Mouse (Mus musculus): Measurements from ENCODE around the gene P2rx4.

The P2rx4 gene

DNA sequence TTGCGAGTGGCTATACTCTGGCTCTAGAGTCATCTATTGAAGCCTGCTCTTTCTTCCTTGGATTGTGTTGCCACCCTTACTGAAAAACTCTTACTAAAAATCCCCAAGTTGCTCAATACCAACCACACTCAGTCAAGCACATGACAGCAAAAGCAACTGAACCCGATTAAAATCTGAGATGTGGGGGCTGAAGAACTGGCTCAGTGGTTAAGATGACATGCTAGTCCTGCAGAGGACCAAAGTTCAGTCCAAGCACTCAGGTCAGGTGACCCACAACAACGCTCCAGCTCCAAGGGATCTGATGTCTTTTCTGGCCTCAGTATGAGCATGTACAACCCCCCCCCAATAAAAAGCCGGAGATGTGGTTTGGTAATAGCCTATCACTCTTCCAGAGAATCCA, 2.8 kb upstream of the P2rx4 start:
- DNase-seq: no peak

DNA sequence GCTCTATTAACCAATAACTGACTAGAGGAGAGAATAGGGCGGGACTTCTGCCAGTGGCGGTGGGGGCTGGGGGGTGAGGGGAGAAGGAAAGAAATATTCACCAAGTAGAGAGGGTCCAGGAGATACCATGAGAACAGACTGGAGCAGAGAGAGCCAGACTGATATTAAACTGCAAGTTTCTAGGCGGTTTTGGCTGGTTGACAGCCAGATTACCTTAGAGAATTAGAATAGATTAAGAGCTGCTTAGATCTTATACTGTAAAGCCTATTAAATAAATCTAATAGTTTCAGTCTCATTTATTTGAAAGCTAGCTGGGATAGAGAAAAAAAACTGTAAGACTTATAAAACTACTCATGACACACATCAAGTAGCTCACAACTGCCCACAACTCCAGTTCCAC, 2.2 kb upstream of the P2rx4 start:
- DNase-seq: no peak

DNA sequence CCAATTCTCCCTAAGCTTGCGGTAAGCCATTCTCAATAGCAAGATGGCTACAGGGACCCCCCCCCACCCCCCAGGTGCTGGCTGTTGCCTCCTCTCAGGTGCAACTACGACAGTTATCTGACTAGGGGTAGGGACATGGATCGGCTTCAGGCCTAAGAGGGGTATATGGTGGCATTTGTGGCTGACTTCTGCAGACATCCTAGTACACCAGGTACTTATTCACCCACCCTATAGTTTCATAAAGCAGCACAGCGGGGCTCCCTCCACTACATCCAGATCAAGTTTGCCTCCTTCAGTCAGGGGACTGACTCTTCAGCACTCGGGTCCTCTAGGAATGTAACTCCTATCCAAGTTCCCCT, 448 bp upstream of the P2rx4 start:
- no peak for DNase-seq

DNA sequence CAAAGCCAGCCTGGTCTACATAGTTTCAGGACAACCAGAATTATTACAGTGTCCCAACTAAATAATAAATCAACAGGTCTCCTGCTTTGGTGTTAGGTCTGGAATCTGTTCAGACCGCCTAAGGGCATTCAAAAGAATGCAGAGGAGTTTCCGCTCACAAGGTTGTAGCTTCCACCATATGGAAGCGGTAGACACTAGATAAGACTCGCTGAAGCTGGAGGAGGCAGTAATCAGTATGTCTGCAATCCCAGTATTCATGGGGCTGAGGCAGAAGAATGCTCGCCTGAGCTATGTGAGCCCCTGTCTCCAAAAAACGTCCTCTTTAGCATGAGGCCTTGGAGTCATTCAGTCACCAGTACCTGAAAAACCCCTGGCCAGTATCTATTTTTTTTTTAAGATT, 1.5 kb downstream of the P2rx4 start:
- no peak for DNase-seq

DNA sequence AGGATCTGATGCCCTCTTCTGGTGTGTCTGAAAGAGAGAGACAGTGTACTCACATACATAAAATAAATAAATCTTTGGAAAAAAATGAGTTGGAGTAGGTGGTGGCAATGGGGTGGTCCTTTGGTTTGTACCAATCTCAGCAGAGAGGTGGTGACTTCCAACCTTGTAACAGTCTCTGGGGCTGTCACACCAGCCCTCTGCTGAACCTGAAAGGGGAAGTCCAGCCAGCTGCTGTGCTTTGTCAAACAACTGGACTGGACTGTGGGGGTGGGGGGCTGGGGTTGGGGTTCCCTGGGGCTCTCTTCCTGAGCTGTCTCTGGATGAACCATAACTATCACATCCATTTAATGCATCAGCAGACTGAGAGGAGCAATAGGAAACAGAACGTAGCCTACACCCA, 8.4 kb downstream of the P2rx4 start:
- DNase-seq: no peak

DNA sequence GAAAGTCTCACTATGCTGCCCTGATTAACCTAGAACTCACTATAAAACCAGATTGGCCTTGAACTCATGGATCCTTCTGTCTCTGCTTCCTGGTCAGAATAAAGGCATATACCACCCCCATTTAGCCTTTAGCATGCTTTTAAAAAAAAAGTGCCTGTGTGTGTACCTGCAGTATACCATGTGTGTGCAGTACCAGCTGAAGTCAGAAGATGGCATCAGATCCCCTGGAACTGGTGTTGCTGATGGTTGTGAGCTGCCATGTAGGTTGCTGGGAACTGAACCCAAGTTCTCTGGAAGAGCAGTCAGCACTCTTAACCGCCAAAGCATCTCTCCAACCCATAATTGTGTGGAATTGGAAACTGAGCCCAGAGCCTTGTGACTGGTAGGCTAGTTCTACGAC, 9.4 kb downstream of the P2rx4 start:
- no peak for DNase-seq

DNA sequence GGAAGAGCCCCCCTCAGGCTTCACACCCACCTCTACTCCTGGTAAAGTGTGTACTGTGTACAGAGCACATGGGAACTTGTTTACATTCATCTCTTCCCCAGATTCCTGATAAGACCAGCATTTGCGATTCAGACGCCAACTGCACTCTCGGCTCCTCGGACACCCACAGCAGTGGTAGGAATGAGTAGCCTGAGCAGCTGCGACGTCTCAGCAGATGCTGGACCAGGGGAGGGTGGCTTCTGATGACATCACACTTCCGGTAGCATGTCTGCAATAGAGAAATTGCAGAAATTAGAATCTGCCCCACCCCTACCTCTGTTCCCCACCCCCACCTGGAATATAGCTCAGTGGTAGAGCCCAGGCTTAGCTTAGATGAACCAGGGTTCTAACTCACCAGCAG, 11.1 kb downstream of the P2rx4 start:
- DNase-seq: no peak

DNA sequence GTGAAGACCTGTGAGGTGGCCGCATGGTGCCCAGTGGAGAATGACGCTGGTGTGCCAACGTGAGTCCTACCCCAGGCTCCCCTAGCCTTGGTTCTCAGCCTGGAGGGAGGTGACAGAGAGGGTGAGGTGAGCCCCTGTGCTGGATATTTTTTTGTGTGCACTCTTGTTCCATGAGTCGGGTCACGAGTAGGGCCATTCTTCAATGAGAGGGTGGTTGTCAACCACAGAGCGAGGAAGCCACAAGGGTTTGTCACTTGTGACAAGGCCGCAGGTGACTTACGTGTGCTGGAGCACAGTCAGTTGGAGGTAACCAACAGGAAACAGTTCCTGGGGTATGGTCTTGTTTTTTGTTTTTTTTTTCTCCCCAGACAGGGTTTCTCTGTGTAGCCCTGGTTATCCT, 11.8 kb downstream of the P2rx4 start:
- no peak for DNase-seq

DNA sequence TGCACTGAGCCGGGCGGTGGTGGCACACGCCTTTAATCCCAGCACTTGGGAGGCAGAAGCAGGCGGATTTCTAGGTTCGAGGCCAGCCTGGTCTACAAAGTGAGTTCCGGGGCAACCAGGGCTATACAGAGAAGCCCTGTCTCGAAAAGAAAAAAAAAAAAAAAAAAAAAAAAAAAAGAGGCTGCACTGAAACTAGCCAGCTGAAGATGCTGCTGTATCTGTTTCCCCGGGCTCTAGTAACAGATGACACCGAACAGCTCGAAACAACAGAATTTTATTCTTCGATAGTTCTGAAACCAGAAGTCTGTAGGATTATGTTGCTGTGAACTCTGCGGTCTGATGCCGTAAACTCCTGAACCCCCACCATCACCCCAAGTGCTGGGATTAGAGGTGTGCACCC, 18.1 kb downstream of the P2rx4 start:
- DNase-seq: no peak

DNA sequence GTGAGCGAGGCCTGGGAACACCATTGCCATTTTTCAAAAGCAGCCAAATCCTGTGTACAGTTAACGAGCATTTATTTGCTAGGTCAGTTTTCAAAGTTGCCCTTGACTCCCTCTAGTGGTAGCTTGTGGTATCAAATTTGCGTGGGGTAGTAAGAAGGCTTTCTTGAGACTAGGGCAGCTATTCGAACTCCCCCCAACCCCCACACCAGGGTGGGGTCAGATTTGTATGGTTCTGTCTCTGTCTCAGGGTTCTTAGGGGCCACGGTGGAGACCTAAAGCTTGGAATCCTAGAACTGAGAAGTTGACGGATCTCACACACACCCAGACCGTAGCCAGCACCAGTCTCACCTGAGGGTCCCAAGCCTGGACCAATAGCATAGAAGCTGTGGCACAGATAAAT, 18.7 kb downstream of the P2rx4 start:
- peak; percentile 52 for DNase-seq

DNA sequence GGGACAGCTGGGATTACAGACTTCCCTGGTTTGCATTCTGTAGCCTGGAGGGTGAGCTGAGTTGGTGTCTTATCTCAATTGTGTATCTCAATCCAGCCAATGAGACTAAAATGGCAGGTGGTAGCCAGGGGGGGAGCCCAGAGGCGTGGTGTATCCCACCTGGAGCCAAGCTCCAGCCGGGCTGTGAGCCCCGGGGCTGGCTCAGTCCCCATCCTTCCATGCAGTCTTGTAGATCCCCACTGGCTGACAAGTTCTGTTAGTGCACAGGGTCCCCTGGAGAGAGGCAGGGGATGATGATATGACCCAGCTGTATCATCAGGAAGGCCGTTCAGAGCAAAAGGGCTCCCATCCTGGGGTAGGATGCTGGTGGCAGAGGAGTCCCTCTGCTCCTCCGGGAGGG, 19.3 kb downstream of the P2rx4 start:
- no peak for DNase-seq

DNA sequence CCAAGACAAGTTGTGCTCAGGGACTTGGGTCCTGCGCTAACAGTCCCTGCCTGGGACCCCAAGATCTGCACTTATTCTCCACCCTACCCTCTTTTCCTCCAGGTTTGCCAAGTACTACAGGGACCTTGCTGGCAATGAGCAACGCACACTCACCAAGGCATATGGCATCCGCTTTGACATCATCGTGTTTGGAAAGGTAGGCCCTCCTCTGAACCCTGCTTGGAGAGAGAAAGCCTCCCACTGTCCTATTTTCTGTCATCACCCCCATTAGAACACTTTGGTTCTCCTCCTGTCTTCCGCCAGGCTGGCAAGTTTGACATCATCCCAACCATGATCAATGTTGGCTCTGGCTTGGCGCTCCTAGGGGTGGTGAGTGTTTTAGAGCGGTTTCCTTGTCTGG, 19.8 kb downstream of the P2rx4 start:
- no peak for DNase-seq

DNA sequence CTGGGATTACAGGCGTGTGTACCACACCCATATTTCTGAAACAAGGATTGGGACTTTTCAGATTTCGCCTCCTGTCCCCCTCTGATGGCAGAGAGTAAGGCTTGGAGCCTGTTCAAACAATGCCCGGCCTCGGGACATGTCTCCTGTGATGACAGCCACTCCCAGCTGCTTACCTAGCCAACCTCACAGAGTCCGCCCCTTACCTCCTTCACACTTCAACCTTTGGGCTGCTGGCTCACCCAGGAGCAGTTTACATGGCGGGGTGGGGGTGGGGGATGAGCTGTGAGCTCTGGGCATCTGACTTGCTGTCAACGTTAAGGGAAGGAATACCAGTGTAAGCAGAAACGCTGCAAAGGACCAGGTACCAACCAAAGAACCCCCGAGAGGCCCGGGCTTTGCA, 23.4 kb downstream of the P2rx4 start:
- DNase-seq: no peak

DNA sequence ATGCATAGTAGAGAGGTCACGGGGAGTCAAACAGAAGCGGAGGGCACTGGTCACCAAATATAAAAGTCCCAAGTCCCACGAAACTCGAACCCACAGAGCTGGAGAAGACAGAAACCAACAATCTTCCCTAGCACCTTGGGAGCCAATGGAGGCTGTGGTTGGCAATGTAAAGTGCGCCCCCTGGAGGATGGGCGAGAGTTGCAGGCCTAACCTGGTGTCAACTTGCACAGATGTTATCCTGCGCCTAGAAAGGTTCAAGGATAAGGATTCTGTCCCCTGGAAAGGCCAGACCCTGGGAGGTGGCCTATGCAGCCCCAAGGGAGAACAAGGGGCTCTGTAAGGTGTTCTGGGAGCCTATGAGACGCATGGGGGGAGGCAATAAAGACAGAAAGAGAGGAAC, 24.0 kb downstream of the P2rx4 start:
- peak; percentile 46 for DNase-seq

DNA sequence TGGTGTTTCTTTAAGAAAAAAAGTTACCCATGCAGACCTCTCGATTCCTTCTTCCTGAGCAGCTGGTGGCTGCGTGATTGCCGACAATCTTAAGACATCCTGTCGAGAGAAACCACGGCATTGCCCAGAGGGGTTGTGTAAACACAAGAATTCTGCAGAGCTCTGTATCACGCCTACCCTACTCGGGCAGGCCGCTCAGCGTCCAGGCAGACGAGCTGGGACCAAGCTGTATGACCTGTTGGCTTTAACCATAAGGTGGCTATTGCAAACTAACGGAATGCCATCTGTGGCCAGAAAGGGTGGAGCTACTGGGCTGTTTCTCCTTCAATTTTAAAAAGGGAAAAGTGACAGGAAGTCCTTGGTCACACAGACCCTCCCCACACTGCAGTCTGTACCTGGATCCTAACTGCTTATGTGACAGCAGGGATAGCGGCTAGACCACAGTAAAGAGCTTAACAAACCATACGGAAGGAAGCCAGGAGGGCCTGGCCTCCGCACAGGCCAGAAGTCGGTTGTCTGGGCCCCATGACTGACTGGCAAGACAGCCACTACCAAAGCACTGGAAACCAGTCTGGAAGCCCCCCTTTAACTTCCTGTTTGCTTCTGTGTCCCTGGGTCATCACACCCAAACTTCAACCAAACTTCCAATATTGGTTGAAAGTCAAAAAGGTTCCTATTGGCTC, 24.8 kb downstream of the P2rx4 start:
- no peak for DNase-seq

DNA sequence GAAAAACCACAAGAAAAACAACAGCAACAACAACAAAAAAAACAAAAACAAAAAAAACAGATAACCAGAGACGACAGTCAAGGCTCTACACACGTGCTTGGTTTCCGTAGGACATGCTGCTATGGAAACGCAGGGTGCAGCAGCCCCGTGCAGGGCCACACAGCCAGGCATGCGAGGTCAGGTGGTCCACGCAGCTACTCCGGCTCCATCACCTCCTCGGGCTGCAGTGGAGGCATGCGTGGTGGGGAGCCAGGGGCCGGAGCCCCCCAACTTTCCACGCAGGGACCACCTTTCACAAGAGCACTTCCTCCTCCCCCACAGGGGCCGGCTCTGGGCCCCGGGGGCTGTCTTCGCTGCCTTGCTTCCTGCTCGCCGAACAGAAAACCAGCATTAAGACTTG, 26.5 kb downstream of the P2rx4 start:
- no peak for DNase-seq

DNA sequence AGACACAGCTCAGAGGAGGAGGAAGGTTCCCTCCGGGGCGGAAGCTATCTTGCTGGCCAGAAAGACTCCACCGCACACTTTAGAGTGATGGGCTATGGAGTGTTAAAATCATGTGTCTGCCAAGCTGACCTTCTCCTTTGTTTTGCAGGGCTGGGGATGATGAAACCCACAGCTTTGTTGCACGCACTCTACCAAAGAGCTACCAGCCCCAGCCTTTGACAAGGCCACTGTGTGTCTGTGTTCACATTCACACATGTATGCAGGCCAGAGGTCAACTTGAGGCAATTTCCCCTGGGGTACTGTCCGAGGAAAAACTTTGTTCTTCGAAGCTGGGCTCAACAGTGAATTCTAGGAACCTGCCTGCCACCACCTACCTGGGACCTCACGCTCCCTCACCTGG, 28.5 kb downstream of the P2rx4 start:
- no peak for DNase-seq

DNA sequence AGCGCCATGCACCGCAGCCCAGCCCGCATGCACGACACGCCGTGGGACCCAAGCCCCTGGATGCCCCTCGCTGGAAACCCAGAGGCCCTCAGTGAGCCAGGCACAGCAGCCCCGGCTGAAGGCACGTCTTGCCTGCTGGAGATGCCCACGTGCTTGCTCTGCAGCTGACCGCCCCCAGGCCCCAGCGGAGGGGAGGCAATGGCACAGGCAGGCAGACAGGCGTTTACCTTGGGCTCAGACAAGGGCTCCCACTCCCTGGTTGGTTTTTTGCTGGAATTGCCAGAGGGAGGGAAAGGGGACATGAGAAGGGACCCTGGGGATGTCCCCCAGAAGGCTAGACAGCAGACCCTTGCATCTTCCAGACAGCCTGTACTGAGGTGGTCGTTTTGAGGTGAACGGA, 29.4 kb downstream of the P2rx4 start:
- DNase-seq: no peak

DNA sequence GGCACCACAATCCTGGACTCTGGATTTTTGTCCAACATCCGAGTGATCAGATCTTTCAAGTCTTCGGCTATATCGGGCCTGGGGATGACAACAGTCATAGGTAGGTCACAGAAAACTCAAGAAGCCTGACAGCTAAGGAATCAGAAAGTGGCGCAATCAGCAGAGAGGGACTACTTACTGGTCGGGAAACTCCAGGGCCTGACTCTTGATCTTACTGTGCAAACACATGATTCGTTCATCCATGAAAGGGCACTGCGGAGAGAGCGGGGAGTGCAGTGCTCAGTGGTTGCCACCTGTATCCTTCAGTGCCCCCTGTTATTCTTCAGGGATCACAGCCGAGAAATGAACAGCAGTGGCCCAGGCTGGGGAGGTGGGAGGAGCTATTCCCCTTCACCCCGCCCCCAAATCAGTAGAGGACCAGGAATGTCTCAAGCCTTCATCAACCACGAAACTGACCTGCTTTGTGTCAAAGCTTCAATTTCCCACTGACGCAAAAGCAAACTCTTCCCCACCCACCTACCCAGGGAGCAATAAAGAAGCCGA, 36.6 kb downstream of the P2rx4 start:
- no peak for DNase-seq

DNA sequence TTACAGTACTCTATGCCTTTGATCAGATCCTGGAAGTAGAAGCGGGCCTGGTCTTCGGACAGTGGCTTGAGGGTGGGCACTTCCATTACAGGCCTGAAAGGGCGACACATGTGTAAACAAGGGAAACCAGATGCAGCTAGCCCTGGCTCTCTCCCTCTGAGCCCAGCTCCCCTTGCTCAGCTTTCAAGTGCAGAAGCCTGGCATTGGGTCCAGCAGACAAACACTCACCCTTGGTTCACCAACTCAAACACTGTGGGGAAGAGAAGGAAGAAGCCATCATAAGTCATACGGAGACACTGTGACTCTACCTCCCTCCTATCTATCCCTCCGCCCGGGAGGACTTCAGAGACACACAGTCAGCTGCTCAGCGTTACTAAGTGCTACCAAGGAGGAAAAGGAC, 40.6 kb downstream of the P2rx4 start:
- no peak for DNase-seq

DNA sequence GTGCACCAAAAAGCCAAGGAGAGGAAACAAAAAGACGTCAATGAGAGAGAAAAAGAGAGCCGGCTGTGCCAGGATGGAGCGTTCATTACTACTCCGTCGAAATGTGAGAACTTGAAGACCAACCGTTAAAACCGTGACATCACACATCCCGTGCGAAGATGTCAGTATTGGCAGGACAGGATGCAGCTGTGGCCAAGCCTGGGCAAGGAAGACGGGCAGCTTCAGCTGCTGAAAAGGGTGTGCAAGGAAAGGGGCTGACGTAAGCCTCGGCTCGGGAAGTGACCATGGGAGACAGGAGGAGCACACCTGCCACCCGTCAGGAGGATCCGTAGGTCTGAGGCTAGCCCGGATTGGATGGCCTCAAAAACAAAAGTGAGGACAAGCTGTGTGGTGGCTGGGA, 47.1 kb downstream of the P2rx4 start:
- DNase-seq: no peak

DNA sequence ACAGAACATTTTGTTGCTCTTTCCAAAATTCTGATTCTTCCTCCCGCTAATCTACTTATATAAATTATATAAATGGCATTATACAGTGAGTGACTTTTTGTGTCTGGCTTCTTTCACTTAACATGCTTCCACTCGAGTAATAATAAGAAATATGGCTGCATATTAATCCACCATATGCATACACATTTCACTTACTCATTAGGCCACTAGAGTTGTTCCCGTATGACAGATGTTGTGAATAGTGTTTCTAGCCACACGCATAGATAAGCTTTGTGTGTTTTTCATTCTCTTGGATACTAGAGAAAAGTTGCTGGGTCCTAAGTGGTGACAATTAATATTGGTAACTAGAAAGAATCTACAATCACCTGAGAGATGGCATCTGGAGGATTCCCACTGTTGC, 48.3 kb downstream of the P2rx4 start:
- no peak for DNase-seq

DNA sequence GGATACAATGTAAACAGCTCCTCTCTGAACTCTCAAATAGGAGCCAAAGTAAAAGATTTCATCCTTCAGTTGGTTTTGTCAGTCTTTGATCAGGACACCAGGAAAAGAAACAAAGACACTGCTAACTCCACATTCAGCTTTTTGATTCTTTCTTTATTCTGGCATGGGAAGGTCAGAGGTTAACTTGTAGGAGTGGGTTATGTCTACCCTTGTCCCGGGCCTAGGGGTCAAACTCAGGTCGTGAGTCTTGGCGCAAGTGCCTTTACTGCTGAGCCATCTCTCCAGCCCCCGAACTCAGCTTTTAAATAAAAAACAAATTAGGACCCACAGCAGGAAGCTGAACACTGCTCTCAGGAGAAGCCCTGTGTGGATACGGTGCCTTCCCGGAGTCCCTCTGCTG, 48.8 kb downstream of the P2rx4 start:
- no peak for DNase-seq

DNA sequence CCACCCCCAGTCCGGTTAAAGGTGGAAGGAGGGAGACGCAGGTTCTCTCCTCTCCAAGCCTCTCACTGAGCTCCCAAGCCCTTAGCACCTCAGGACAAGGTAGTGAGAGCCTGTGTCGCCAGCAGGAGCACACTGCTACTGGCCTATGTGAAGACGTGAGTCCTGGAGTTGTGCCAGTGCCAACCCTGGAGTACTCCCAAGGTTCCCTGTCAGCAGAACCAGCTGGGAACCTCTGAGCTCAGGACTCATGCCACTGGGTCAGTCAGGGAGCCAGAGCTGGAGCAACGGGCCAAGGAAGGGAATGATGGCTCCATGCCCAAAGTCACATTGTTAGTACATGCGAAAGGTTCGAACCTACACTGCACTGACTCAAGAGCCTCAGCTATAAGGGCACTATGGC, 49.3 kb downstream of the P2rx4 start:
- no peak for DNase-seq

DNA sequence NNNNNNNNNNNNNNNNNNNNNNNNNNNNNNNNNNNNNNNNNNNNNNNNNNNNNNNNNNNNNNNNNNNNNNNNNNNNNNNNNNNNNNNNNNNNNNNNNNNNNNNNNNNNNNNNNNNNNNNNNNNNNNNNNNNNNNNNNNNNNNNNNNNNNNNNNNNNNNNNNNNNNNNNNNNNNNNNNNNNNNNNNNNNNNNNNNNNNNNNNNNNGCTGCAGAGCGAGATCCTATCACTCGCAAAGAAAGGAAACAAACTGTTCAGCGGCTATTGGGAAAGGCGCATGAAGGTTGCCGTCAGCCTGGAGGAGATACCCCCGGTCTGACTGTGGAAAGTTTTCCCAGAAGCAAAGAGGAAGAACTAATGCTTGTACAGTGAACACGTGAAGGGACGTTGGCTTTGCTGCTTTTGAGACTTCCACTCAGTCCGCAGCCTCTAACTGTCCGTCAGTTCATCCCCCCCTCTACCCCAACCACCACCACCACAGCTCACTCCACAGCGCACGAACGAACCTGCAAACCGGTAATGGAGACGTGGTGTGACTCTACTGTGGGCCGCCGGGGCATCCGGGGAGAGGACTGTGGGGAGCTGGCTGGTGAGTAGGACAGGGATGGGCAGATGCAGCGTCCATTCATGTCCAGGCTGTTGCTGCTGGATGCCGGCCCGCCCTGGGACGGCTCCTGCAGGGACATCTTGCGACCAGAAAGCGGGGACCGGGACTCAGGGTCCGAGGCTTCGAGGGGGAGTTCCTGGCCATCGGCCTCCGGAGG, 56.1 kb downstream of the P2rx4 start:
- no peak for DNase-seq
